Mouse (Mus musculus) c-Kit-positive CD71-negative TER-119-negative erythroid progenitor cells, embryonic 14.5 days (primary cell): ENCODE measurements around the gene Ppp1ca.

ENCODE experiments used
- DNase-seq: peaks from one replicate; pipeline ENCODE4 v3.0.0-alpha.2; 2013; ENCODE audit warnings: low read depth

Ppp1ca gene

DNA sequence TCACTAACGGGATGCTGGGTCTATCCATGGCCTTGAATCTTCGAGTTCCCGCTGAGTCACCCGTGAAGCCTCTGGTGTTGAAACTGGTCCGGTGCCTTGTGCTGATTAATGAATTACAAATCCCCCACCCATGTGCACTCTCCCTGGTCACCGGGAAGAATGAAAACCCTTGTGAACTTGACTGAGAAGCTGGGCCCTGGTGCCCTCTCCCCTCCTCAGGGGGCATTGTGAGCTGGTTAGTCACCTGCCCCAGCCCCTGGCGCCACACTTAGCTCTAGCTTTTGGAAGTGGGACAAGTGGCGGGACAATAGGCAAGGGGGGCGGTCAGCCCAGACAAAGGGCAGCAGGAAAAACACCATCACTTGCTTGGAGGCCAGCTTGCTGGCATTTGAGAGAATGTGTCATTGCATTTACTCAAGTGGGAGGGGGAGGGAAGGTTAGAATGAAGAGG lies 21.7 kb downstream of the Ppp1ca start:
- DNase-seq = no peak

DNA sequence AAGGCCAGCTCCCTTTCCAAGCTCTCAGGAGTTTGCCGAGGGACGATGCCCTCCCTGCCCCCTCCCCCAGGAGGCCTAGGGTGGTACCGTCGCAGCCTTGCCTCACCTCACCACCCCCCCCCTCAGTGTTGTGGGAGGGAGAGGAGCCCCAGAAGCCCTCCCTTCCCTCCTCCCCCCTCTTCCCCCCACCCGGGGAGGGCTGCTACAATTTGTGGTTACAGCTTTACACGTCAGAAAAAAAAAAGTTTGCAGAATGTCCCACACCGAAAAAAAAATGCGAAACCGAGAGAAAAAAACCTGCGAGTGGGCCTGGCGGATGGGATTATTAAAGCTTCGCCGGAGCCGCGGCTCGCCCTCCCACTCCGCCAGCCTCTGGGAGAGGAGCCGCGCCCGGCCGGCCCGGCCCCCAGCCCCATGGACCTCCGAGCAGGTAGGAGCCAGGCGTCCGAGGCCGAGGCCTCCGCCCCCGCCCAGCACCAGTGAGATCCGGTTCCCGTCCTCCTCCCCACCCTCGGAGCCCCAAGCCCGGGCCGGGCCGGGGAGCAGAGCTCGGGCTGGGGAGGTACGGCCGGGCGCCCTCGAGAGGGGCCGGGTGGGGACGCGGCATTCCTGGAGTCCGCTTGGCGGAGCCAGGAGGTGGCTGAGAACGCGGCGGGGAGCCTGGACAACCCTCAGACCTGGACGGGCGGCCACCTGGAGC lies 22.4 kb downstream of the Ppp1ca start, which contains the start of the genes Clcf1 and AC109138.7:
Gene Clcf1 (plus strand): TSS at position 168 of the 700 bp plus-strand sequence.
Gene AC109138.7 (plus strand): TSS at position 287 of the 700 bp plus-strand sequence.
- no peak for DNase-seq

DNA sequence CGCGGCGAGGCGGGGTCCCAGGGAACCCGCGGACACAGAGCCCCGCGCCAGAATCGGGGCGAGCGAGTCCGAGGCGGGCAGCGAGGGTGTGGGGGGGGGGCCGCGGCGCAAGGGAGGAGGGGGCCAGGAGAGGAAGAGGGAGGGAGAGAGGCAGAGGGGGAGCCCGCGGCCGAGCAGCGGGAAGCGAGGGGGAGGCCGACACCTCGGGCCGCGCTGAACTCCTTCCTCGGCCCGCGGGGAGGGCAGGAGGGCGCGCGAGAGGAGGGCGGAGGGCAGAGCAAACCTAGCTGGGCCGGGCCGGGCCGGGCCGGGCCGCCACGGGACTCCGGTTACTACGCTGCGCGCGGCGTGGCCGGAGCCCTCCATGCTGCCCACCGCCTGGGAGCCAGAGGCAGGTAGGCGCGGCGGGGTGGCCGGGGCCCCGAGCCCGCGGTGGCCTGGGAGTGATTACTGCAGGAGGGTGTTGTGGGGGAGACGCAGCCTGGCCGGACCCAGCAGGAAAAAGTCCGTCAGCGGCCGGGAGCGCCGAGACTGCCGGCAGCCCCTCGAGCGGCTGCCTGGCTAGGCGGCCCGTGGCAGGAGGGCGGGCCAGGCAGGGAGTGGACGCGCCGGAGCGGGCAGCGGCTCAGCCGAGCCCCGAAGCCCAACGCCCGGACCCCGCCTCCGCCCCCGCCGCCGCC lies 23.0 kb downstream of the Ppp1ca start:
- DNase-seq = no peak

DNA sequence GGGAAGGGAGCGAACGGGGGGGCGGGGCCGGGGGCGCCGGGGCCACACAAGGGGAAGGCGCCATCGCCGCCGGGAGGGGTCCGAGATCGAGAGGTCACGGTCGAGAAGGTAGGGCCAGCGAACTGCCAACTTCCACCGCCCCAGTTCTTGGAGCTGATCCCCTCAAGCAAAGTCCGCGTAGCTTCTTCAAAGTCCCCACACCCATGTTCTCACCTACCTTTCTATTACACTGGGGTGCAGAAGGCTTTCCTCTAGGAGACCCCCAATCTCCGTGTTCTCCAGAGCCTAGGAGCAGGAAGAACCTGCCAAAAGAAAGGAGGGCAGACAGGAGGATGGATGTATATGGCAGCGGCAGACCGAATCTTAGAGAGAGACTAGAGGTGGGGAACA lies 23.6 kb downstream of the Ppp1ca start:
- no peak for DNase-seq

DNA sequence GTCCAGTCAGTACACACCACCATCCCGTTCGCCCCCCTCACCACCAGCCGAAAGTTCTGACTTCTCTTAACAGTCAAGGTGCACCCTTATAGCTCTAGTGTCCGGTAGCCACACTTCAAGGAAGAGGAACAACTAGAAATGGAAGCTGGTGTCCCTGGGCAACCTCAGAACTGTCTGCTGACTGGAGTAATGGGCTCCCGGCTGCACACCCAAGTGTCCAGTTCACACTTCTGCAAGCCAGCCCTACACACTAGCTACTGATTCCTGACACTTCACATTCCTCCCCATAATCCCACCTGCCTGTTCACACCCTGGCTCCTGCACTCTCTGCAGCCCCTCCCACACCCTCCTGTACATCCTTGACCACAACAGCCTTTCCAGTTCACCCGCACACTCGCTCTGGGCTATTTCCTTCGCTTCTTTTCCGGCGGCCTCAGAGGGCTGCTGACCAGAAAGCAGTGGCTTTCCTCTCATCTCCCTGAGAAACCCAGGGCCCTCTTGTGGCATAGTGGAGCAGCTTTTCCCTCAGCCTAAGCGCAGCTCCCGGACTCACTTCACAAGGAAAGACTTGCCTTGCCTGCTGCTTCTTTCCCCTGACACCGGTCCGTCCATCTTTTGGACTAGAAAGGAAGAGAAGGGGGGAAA lies 24.3 kb downstream of the Ppp1ca start:
- no peak for DNase-seq

DNA sequence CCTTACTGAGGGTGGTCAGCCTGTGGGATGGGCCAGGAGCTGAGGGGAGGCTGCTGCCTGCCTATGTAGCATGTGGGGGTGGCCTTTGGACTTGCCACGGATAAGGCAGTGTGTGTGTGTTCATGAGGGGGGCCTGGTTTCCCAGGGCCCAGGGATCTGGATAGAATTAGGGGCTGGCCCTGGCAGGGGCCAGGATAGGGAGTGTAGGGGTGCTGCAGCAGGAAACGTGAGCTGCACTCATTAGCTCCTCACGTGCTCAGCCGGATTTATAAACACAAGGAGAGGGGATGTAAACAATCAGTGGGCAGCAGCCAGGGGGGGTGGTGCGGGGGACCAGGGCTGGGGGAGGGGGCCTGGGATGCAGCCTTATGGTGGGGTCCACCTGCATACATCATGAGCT lies 25.3 kb downstream of the Ppp1ca start:
- DNase-seq = no peak

DNA sequence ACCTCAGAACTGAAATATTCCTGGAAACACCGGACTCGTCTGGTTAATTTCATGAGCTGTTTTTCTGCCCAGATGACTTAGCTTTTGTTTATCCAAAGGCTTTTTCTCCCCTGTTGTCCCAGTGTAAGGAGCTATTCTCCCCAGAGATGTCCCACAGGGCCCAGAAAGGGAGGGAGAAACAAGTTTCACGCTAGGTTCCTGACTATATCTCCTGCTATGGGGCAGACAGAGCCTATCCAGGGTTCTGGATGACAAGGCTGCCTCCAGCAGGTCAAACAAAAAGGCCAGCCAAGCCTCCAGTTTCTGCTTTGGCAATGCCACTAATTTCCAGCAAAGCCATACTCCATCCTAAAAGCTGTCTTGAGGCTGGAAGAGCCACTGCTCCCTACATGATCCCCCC lies 26.0 kb downstream of the Ppp1ca start:
- no peak for DNase-seq

DNA sequence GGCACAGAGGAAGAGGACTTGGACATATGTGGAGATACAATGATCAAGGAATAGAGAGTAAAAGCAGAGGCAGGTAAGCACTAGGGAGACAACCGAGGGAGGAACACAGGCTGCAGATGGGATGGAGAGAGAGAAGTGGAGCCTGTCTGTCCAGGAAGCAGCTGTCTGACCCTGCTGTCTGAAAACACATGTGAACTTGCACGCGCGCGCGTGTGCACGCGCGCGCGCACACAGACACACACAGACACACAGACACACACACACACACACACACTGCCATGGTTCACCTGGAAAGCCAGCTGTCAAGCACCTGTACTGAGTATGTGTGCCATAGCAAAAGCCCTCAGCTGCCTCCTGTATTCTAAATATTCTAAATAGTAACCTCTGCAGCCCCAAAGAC lies 26.4 kb downstream of the Ppp1ca start:
- DNase-seq = no peak

DNA sequence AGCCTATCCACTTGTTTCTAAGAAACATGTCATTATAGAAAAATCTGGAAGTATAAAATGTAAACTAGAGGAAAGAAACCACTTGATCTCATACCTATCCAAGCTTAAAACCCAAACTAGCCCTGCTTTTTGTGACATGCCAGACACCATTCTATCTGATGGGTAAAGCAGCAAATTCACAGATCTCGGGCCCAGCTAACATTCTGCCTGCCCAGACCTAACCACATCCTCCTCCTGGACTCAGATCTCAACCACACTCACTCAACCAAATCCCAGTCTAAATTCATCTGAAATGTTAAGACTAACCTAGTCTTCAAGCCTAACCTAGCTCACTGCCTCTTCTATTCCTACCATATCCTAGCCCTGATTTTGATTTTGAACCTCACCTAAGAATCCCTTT lies 26.9 kb downstream of the Ppp1ca start:
- DNase-seq = no peak

DNA sequence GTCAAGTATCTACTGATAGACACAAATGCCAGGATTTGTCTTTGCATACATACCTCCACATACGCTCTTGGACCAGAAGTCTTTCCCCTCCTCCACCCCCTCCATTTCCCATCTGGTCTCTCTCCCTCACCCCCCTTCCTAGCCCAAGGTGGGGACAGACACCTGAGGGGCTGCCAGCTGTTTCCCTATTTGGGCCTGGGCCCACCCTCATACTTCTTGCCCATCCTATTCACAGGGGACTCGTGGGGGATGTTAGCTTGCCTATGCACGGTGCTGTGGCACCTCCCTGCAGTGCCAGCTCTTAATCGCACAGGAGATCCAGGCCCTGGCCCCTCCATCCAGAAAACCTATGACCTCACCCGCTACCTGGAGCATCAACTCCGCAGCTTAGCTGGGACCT lies 28.1 kb downstream of the Ppp1ca start:
- no peak for DNase-seq

DNA sequence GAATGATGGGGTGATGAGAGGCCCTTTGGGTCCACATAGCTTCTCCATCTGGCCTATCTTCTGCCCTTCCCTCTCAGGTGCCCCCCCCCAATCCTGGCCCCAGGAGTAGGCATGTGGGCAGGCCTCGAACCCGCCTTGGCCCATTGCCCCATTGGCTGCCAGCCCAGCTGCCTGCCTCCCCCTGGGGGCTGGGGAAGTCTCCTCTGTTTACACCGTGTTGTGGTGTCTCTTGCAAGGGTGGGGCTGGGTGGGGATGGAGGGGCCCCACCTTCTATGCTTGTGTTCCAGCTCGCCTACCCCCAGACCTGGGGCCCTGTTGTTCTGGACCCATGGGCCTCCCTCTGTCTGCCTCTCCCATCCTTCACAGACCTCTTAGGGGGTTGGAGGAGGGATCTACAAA lies 28.6 kb downstream of the Ppp1ca start:
- DNase-seq = no peak

DNA sequence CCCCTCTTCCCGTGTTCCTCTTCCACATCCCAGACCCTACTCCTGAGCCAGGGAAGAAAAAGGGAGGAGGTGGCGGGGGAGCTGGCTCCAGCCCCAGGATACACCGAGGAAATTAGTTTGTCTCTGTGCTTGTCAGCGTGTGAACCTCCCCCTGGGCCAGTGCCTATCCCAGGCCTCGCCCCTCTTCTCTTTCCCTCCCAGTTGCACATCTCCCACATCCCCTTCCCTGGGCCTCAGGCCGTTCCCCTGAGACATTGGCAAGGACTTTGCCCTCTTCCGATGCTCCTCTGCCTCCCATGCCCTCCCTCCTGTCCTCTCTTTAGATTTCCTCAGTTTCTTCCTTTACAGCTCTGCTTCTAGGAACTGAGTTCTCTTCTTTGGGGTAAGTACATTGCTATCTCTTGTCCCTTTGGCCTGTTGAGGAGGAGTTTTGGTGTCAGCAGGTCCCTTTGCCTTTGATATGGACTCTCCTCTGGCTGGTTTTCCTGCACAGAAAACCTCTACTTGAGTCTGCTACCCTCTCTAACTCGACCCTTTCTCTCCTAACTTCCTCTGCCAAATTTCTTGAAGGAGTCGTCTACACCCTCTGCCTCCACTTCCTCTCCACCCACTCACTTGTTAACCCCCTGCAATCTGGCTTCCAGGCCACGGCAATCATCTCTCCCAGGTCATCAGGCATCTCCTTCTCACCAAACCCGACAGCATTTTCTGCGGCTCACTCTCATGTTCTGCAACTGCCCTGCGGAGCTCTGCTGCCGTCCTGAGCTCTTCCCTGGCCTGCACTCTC lies 29.3 kb downstream of the Ppp1ca start:
- no peak for DNase-seq

DNA sequence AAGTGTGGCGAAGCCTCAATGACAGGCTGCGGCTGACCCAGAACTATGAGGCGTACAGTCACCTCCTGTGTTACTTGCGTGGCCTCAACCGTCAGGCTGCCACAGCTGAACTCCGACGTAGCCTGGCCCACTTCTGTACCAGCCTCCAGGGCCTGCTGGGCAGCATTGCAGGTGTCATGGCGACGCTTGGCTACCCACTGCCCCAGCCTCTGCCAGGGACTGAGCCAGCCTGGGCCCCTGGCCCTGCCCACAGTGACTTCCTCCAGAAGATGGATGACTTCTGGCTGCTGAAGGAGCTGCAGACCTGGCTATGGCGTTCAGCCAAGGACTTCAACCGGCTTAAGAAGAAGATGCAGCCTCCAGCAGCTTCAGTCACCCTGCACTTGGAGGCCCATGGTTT lies 30.3 kb downstream of the Ppp1ca start:
- DNase-seq = no peak

DNA sequence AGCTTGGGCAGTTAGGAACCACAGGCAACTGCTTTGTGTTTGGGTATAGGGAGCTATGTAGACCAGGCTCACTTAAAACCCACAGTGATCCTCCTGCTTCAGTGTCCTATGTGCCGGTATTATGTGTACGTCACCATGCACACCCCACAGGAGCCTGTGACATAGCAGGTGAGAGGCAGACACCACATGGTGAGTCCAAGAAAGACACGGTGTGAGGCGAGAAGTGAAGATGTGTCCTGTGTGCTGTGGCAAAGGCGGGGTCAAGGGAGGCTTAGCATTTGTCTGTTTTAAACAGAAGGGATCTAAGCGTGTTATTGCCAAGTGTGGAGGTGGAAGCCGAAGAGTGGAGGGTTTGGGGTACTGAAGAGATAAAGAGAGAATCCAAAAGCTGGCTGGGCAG lies 34.9 kb downstream of the Ppp1ca start:
- no peak for DNase-seq

DNA sequence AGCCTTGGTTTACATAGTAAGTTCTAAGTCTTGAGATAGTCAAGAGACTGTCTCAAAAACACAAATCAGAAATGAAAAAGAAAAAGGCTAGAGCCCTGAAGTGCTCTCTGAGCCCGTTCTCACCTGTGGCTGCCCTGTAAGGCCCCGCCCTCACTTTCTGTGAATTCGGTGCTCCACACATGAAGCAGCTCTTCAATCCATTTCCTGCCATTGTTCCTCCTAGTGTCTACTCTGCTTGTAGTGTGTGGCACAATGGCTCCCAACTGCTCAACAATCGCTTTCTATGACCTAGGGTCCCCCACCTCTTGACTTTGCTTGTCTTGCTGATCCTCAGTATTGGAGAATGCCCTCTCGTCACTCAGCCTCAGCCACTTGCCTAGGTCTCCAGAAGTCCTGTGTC lies 35.6 kb downstream of the Ppp1ca start:
- no peak for DNase-seq

DNA sequence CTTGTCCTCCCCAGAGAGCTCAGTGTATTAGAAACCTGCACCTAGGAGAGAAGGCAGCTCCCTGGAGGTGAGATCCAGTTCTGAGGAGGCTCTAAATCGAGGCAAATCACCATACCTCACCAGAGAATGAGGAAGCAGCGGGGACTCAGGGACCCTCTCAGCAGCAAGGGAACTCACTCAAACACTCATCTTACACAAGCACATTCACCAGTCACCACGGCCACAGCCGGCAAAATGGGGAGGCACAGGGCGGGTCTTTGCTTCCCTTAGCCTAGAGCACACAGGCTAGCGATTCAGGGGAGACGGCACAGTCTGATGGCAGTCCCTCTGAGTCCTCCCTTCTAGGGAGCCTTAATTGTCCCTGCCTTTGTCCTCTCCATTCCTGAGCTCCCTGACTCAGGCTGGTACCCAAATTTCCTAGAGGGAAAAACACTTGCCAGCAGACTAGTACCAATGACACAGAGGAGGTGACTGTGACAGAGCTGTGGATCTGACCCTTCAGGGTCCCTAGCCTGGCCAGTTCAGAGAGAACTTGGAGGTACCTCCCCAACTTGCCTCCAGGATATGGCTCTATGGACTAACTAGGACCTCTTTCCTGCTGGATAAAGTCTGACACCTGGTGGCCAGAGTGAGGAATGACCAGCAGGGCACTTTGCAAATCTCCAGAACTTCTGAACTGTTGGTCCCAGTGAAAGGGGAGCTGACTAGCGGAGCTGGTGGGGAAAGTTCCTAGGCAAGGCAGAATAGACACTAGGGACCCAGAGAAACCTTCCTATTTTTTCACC lies 36.2 kb downstream of the Ppp1ca start:
- DNase-seq = peak; percentile 87

DNA sequence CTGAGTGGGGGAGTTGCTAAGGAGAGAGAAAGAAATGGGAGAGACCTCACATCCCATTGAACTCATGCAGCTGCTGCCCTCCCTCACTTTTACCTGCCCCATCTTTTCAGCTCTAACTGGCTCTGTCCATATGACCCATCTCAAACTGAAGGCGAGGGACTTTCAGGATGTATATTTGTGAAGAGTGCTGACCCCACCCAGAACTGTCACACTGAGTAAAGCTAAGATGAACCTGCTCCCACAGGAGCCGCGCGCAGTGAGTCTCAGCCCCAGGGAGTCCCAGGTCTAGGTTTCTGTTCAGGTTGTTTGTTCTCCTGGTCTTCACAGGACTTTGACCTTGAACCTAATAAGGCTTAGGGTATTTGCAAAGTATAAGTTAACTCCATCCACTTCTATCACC lies 37.0 kb downstream of the Ppp1ca start:
- DNase-seq = no peak

DNA sequence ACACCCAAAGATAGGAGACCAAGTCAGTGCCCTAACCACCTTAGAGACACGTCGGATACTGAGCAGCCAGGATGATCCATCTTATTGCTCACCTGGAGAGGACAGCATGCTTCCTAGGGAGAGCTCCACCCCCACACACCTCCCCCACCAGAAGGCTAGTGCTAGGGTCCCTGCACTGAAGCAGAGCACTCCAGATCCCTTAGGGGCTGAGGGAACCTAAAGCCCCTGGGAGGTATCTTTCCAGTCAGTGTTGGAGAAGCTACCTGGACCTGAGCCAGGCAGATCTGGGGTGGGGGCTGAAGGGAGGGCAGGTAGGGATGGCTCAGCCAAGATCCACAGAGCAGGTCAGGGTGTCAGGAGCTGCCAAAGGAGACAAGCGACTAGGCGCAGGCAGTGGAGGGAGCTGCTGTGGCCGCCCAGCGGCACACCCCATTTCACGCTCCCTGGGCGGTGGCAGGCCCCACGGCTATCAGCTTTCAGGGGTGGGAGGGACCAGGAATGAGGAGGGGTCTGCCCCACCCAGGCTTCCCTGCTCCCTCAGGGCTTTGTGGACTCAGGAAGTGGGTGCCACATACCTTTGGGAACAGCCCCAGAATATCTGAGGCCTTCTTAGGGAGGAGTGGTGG lies 37.7 kb downstream of the Ppp1ca start:
- DNase-seq = no peak

DNA sequence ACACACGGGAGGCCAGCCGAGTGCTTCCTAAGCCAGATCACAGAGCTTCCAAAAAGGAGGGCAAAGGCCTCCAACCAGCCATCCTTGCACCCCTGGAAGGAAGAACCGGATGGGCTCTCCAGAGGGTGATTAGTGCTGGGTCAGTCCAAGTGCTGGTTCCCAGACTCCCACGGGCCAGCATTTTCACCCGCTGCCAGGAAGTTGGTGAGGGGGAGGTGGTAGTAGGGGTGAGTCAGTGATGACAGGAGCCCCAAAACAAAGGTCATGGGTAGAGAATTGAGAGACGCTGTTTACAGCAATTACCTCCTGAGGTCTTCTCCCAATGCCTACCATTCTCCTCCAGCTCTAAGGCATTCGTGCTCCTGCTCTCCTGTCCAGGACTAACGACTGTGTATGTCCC lies 38.5 kb downstream of the Ppp1ca start:
- DNase-seq = no peak

DNA sequence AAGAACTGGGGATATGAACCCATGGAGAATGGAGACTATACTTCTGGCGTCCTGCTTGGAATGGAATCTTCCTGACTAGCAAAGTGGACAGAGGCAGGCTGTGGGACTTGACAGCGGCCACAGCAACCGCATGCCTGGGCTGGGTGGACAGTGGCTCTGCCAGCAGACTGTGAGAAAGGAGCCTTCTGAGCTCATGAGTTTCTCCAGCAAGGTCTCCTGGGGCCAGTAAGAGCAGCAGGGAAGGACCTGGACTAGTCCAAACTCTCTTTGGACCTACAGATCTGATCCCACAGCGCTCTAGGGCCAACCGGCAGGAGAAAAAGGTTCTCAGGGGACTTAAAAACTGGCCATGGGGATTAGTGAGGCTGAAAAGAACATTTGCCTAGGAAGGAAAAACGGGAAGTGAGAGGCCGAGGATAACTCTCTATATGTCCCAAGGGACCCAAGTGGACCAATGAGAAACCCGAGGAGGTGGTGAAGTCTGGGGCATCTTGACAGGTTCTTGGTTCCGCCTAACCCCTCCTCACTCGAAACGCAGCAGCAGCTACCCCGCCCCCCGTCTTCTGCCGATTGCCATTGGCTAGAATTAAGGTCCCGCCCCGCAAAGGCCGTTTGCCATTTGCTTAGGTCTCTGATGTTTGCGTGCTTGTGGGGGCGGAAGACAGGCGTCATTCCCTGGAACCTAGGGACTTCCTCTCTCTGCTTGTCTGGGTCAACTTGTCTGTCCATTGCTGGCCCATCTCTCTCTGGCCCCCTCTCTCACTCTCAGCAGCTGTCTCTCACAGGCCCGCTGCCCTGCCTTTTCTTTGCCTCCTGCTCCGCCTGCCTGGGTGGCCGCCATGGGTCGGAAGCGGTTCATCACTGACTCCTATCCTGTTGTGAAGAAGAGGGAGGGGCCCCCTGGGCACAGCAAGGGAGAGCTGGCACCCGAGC lies 39.7 kb downstream of the Ppp1ca start, which contains the start of gene Pold4:
Gene Pold4 (plus strand): TSS at position 647 of the 933 bp plus-strand sequence.
- DNase-seq = peak; percentile 89
